Mouse (Mus musculus): ENCODE data around the gene Gne. TPM values are rescaled to one million over a fixed set of nuclear protein-coding genes. Genes with fewer than 3 reads are reported as not detected.

The Gne gene
- total and polyA plus RNA-seq, 3 experiments, result 12.9 to 27.7 (median 24.5) TPM

GRCm38 (mm10) chr4:44042429-44042828 is 41.5 kb downstream of the Gne start:
- H3K4me3 ChIP-seq, result no peak overlapping the region
- H3K27ac ChIP-seq, result no peak overlapping the region
- no peak for TF ChIP-seq EP300 (IDR thresholded peaks at IDR 0.05; ENCODE audit: insufficient read depth, low read depth, low read length)
- no peaks in the 10 kb centered on the region for H3K79me2 ChIP-seq (replicated peaks; ENCODE audit: control insufficient read depth, insufficient read depth, low read length)
- no peaks in the 10 kb centered on the region for H3K4me1 ChIP-seq (ENCODE audit: control insufficient read depth, insufficient read depth, low read length)
- no peak for DNase-seq
- H3K27me3 ChIP-seq (ENCODE audit: control insufficient read depth, insufficient read depth, low read length), result no peaks in the 10 kb centered on the region
- intact Hi-C loops (cut with DNase I), result no loop called here
- no peak overlapping the region for H3K9ac ChIP-seq (ENCODE audit: low read depth, low read length)
- 83% methylated on average over 5 of the region's 5 CpGs for WGBS
- H3K36me3 ChIP-seq (ENCODE audit: control insufficient read depth, insufficient read depth, low read length), result no peaks in the 10 kb centered on the region

- no peaks in the 10 kb centered on the region for H3K4me1 ChIP-seq (ENCODE audit: control insufficient read depth, insufficient read depth, low read length)
- 97% methylated on average over 4 of the region's 4 CpGs for WGBS
- no peak overlapping the region for H3K27ac ChIP-seq
- no peaks in the 10 kb centered on the region for H3K36me3 ChIP-seq (ENCODE audit: control insufficient read depth, insufficient read depth, low read length)
- no peak overlapping the region for H3K9ac ChIP-seq (ENCODE audit: low read depth, low read length)
- H3K4me3 ChIP-seq, result no peak overlapping the region
- TF ChIP-seq CTCF (IDR thresholded peaks at IDR 0.05) (no peak), POLR2A (IDR thresholded peaks at IDR 0.05; ENCODE audit: insufficient read depth, low read depth, low read length) (no peak), EP300 (IDR thresholded peaks at IDR 0.05; ENCODE audit: insufficient read depth, low read depth, low read length) (no peak)
- intact Hi-C loops (cut with DNase I), result no loop called here
- no peaks in the 10 kb centered on the region for H3K79me2 ChIP-seq (replicated peaks; ENCODE audit: control insufficient read depth, insufficient read depth, low read length)
- DNase-seq, result no peak
- no peaks in the 10 kb centered on the region for H3K27me3 ChIP-seq (ENCODE audit: control insufficient read depth, insufficient read depth, low read length)
Measured at GRCm38 (mm10) chr4:44040802-44041201, 43.2 kb downstream of the Gne start.

- Histone ChIP-seq H3K27ac (no peak overlapping the region), H3K9ac (ENCODE audit: low read depth, low read length) (no peak overlapping the region), H3K36me3 (ENCODE audit: control insufficient read depth, insufficient read depth, low read length) (no peaks in the 10 kb centered on the region), H3K79me2 (replicated peaks; ENCODE audit: control insufficient read depth, insufficient read depth, low read length) (no peaks in the 10 kb centered on the region), H3K4me1 (ENCODE audit: control insufficient read depth, insufficient read depth, low read length) (no peaks in the 10 kb centered on the region; the same call in 1 of the 2 replicates), H3K27me3 (ENCODE audit: control insufficient read depth, insufficient read depth, low read length) (no peaks in the 10 kb centered on the region), H3K4me3 (no peak overlapping the region)
- WGBS, result 79% methylated on average over 5 of the region's 5 CpGs
- intact Hi-C loops (cut with DNase I), result no loop called here
- no peak for TF ChIP-seq EP300 (IDR thresholded peaks at IDR 0.05; ENCODE audit: insufficient read depth, low read depth, low read length)
- TF ChIP-seq CTCF (IDR thresholded peaks at IDR 0.05), result no peak
- TF ChIP-seq POLR2A (IDR thresholded peaks at IDR 0.05; ENCODE audit: insufficient read depth, low read depth, low read length), result no peak
- DNase-seq, result no peak
Measured at GRCm38 (mm10) chr4:44036455-44036854, 47.5 kb downstream of the Gne start.

GRCm38 (mm10) chr4:44031521-44031920 is 52.5 kb downstream of the Gne start:
- Histone ChIP-seq H3K4me1 (ENCODE audit: control insufficient read depth, insufficient read depth, low read length) (peaks cover 5% of the 10 kb centered on the region; the same call in 1 of the 2 replicates), H3K27me3 (ENCODE audit: control insufficient read depth, insufficient read depth, low read length) (no peaks in the 10 kb centered on the region), H3K9ac (ENCODE audit: low read depth, low read length) (no peak overlapping the region), H3K79me2 (replicated peaks; ENCODE audit: control insufficient read depth, insufficient read depth, low read length) (no peaks in the 10 kb centered on the region), H3K4me3 (no peak overlapping the region), H3K36me3 (ENCODE audit: control insufficient read depth, insufficient read depth, low read length) (peaks cover 2% of the 10 kb centered on the region; the same call in 1 of the 2 replicates), H3K27ac (no peak overlapping the region)
- WGBS, result 48% methylated on average over 5 of the region's 5 CpGs
- TF ChIP-seq CTCF (IDR thresholded peaks at IDR 0.05) (no peak), POLR2A (IDR thresholded peaks at IDR 0.05; ENCODE audit: insufficient read depth, low read depth, low read length) (no peak), EP300 (IDR thresholded peaks at IDR 0.05; ENCODE audit: insufficient read depth, low read depth, low read length) (no peak)
- intact Hi-C loops (cut with DNase I), result no loop called here
- peak; percentile 33 to 62 for DNase-seq

GRCm38 (mm10) chr4:44029661-44030066 is 54.3 kb downstream of the Gne start:
- Histone ChIP-seq H3K9ac (ENCODE audit: low read depth, low read length) (no peak overlapping the region), H3K79me2 (replicated peaks; ENCODE audit: control insufficient read depth, insufficient read depth, low read length) (no peaks in the 10 kb centered on the region), H3K4me3 (no peak overlapping the region), H3K27me3 (ENCODE audit: control insufficient read depth, insufficient read depth, low read length) (no peaks in the 10 kb centered on the region), H3K4me1 (ENCODE audit: control insufficient read depth, insufficient read depth, low read length) (peaks cover 5% of the 10 kb centered on the region; the same call in 1 of the 2 replicates), H3K36me3 (ENCODE audit: control insufficient read depth, insufficient read depth, low read length) (peaks cover 2% of the 10 kb centered on the region; the same call in 1 of the 2 replicates), H3K27ac (peak overlapping the region; percentile 87)
- DNase-seq, result peak; percentile 50 to 71
- TF ChIP-seq CTCF (IDR thresholded peaks at IDR 0.05), result peak; percentile 54
- TF ChIP-seq POLR2A (IDR thresholded peaks at IDR 0.05; ENCODE audit: insufficient read depth, low read depth, low read length), result no peak
- TF ChIP-seq EP300 (IDR thresholded peaks at IDR 0.05; ENCODE audit: insufficient read depth, low read depth, low read length), result peak; percentile 52; the same call in 1 of the 2 replicates
- 55% methylated on average over 15 of the region's 15 CpGs for WGBS
- intact Hi-C loops (cut with DNase I), result no loop called here

GRCm38 (mm10) chr4:44028303-44029135 is 55.5 kb downstream of the Gne start:
- 0 out of 2 replicates have a peak overlapping the region, but pooled peaks have one; percentile 13 for H3K9ac ChIP-seq (ENCODE audit: low read depth, low read length)
- TF ChIP-seq CTCF (IDR thresholded peaks at IDR 0.05) (no peak), POLR2A (IDR thresholded peaks at IDR 0.05; ENCODE audit: insufficient read depth, low read depth, low read length) (no peak), EP300 (IDR thresholded peaks at IDR 0.05; ENCODE audit: insufficient read depth, low read depth, low read length) (no peak)
- H3K27ac ChIP-seq, result peak overlapping the region; percentile 87
- peaks cover 2% of the 10 kb centered on the region; the same call in 1 of the 2 replicates for H3K36me3 ChIP-seq (ENCODE audit: control insufficient read depth, insufficient read depth, low read length)
- H3K79me2 ChIP-seq (replicated peaks; ENCODE audit: control insufficient read depth, insufficient read depth, low read length), result no peaks in the 10 kb centered on the region
- intact Hi-C loops (cut with DNase I), result no loop called here
- no peak overlapping the region for H3K4me3 ChIP-seq
- peak; percentile 27 to 42 for DNase-seq
- H3K27me3 ChIP-seq (ENCODE audit: control insufficient read depth, insufficient read depth, low read length), result no peaks in the 10 kb centered on the region
- peaks cover 5% of the 10 kb centered on the region; the same call in 1 of the 2 replicates for H3K4me1 ChIP-seq (ENCODE audit: control insufficient read depth, insufficient read depth, low read length)
- WGBS, result 53% methylated on average over 16 of the region's 16 CpGs

All from heart, adult 2 months (tissue).